ENCODE assay signal across 8 mouse cellular contexts in genomic region chr13:4662336-4663101, GRCm38 (mm10). TPM values are rescaled to one million over a fixed set of nuclear protein-coding genes. Genes with fewer than 3 reads are reported as not detected.
DNase-seq lines count a peak whose midpoint lies in the region; ATAC-seq lines count a peak whose summit lies in the region.

No protein-coding gene starts in this region.

- no peak overlapping the region for H3K4me2 ChIP-seq in limb, embryonic 11.5 days (ENCODE audit: low read depth, severe bottlenecking)
- H3K4me2 ChIP-seq in embryonic facial prominence, embryonic 14.5 days (ENCODE audit: low read depth, low read length) = no peak overlapping the region
- H3K4me2 ChIP-seq in hindbrain, embryonic 14.5 days (replicated peaks) = peak overlapping the region; percentile 9
- H3K4me2 ChIP-seq in limb, embryonic 12.5 days = peak overlapping the region; percentile 7
- no peak overlapping the region for H3K4me2 ChIP-seq in neural tube, embryonic 12.5 days (replicated peaks)

- H3K36me3 ChIP-seq in limb, embryonic 11.5 days (ENCODE audit: control insufficient read depth, insufficient read depth, low read length) = no peaks in the 10 kb centered on the region
- H3K36me3 ChIP-seq in limb, embryonic 10.5 days = no peaks in the 10 kb centered on the region
- H3K36me3 ChIP-seq in embryonic facial prominence, embryonic 14.5 days (ENCODE audit: control insufficient read depth, insufficient read depth, low read length) = no peaks in the 10 kb centered on the region
- H3K36me3 ChIP-seq in hindbrain, embryonic 14.5 days (replicated peaks; ENCODE audit: control insufficient read depth, insufficient read depth) = no peaks in the 10 kb centered on the region
- no peaks in the 10 kb centered on the region for H3K36me3 ChIP-seq in limb, embryonic 12.5 days
- no peaks in the 10 kb centered on the region for H3K36me3 ChIP-seq in neural tube, embryonic 12.5 days

- no peak overlapping the region for H3K4me3 ChIP-seq in limb, embryonic 11.5 days (ENCODE audit: low read depth, low read length)
- no peak overlapping the region for H3K4me3 ChIP-seq in limb, embryonic 10.5 days
- H3K4me3 ChIP-seq in embryonic facial prominence, embryonic 14.5 days (ENCODE audit: low read depth, low read length) = no peak overlapping the region
- H3K4me3 ChIP-seq in hindbrain, embryonic 14.5 days (replicated peaks; ENCODE audit: low read length) = no peak overlapping the region
- no peak overlapping the region for H3K4me3 ChIP-seq in limb, embryonic 12.5 days (replicated peaks)
- H3K4me3 ChIP-seq in neural tube, embryonic 12.5 days = no peak overlapping the region

- H3K9ac ChIP-seq in limb, embryonic 11.5 days (ENCODE audit: low read length) = no peak overlapping the region
- H3K9ac ChIP-seq in embryonic facial prominence, embryonic 14.5 days (ENCODE audit: low read depth, low read length) = no peak overlapping the region
- H3K9ac ChIP-seq in hindbrain, embryonic 14.5 days = no peak overlapping the region
- H3K9ac ChIP-seq in limb, embryonic 12.5 days (replicated peaks) = no peak overlapping the region
- H3K9ac ChIP-seq in neural tube, embryonic 12.5 days = no peak overlapping the region

- no peak for DNase-seq in limb, embryonic 11.5 days (ENCODE audit: low spot score)
- no peak for DNase-seq in limb, embryonic 10.5 days (ENCODE audit: low spot score)
- peak; percentile 88 for DNase-seq in adipocyte (ENCODE audit: low spot score)
- DNase-seq in embryonic facial prominence, embryonic 14.5 days (ENCODE audit: low spot score) = peak; percentile 76
- peak; percentile 87 for DNase-seq in hindbrain, embryonic 14.5 days (ENCODE audit: low spot score)
- no peak for DNase-seq in thymus, adult 18-20 months

- no peak overlapping the region for H3K27ac ChIP-seq in limb, embryonic 11.5 days (replicated peaks; ENCODE audit: low read depth, low read length)
- H3K27ac ChIP-seq in limb, embryonic 10.5 days = no peak overlapping the region
- H3K27ac ChIP-seq in embryonic facial prominence, embryonic 14.5 days (replicated peaks; ENCODE audit: low read depth, low read length) = no peak overlapping the region
- no peak overlapping the region for H3K27ac ChIP-seq in hindbrain, embryonic 14.5 days
- no peak overlapping the region for H3K27ac ChIP-seq in limb, embryonic 12.5 days
- H3K27ac ChIP-seq in neural tube, embryonic 12.5 days = no peak overlapping the region

- H3K9me3 ChIP-seq in limb, embryonic 11.5 days (ENCODE audit: control insufficient read depth, low read length) = no peaks in the 10 kb centered on the region
- no peaks in the 10 kb centered on the region for H3K9me3 ChIP-seq in limb, embryonic 10.5 days (replicated peaks)
- H3K9me3 ChIP-seq in embryonic facial prominence, embryonic 14.5 days (ENCODE audit: control insufficient read depth, low read length) = no peaks in the 10 kb centered on the region
- H3K9me3 ChIP-seq in hindbrain, embryonic 14.5 days (ENCODE audit: control insufficient read depth, low read length) = no peaks in the 10 kb centered on the region
- H3K9me3 ChIP-seq in limb, embryonic 12.5 days = no peaks in the 10 kb centered on the region
- H3K9me3 ChIP-seq in neural tube, embryonic 12.5 days = no peaks in the 10 kb centered on the region

- H3K4me1 ChIP-seq in limb, embryonic 11.5 days (ENCODE audit: control insufficient read depth, insufficient read depth, low read length) = no peaks in the 10 kb centered on the region
- no peaks in the 10 kb centered on the region for H3K4me1 ChIP-seq in limb, embryonic 10.5 days
- H3K4me1 ChIP-seq in embryonic facial prominence, embryonic 14.5 days (ENCODE audit: control insufficient read depth, insufficient read depth, low read length) = peaks cover 3% of the 10 kb centered on the region; the same call in 1 of the 2 replicates
- H3K4me1 ChIP-seq in hindbrain, embryonic 14.5 days (replicated peaks; ENCODE audit: control insufficient read depth, insufficient read depth, low read length) = 0 out of 2 replicates have a peak, but pooled peaks cover 6% of the 10 kb centered on the region
- H3K4me1 ChIP-seq in limb, embryonic 12.5 days (replicated peaks) = no peaks in the 10 kb centered on the region
- no peaks in the 10 kb centered on the region for H3K4me1 ChIP-seq in neural tube, embryonic 12.5 days

- peak; percentile 67; the same call in 1 of the 2 replicates for ATAC-seq in limb, embryonic 11.5 days (ENCODE audit: insufficient number of reproducible peaks, low FRiP score, low TSS enrichment, low read depth)
- ATAC-seq in embryonic facial prominence, embryonic 14.5 days (ENCODE audit: low read depth) = peak; percentile 71; the same call in 1 of the 2 replicates
- ATAC-seq in hindbrain, embryonic 14.5 days (ENCODE audit: low FRiP score) = peak; percentile 86
- peak; percentile 79; the same call in 1 of the 2 replicates for ATAC-seq in limb, embryonic 12.5 days (ENCODE audit: insufficient number of reproducible peaks, insufficient read depth, low FRiP score, low TSS enrichment, low read depth)
- peak; percentile 72; the same call in 1 of the 2 replicates for ATAC-seq in neural tube, embryonic 12.5 days (ENCODE audit: low FRiP score, low read depth)

- WGBS in limb, embryonic 11.5 days = 56% methylated on average over 13 of the region's 13 CpGs
- WGBS in limb, embryonic 10.5 days = 64% methylated on average over 13 of the region's 13 CpGs
- 42% methylated on average over 13 of the region's 13 CpGs for WGBS in embryonic facial prominence, embryonic 14.5 days
- WGBS in hindbrain, embryonic 14.5 days = 53% methylated on average over 13 of the region's 13 CpGs
- WGBS in limb, embryonic 12.5 days = 39% methylated on average over 13 of the region's 13 CpGs
- 55% methylated on average over 13 of the region's 13 CpGs for WGBS in neural tube, embryonic 12.5 days

- no peaks in the 10 kb centered on the region for H3K27me3 ChIP-seq in limb, embryonic 11.5 days (ENCODE audit: control insufficient read depth, insufficient read depth, low read length)
- H3K27me3 ChIP-seq in limb, embryonic 10.5 days (ENCODE audit: low read depth, poor library complexity, severe bottlenecking) = no peaks in the 10 kb centered on the region
- no peaks in the 10 kb centered on the region for H3K27me3 ChIP-seq in embryonic facial prominence, embryonic 14.5 days (replicated peaks; ENCODE audit: control insufficient read depth, insufficient read depth, low read length)
- no peaks in the 10 kb centered on the region for H3K27me3 ChIP-seq in hindbrain, embryonic 14.5 days (ENCODE audit: control insufficient read depth, insufficient read depth, low read length)
- H3K27me3 ChIP-seq in limb, embryonic 12.5 days = no peaks in the 10 kb centered on the region
- no peaks in the 10 kb centered on the region for H3K27me3 ChIP-seq in neural tube, embryonic 12.5 days (replicated peaks)

RNA-seq across cellular contexts. Expression of gene Akr1e1, which starts 53.5 kb away (rescaled TPM):
- 33.3 and 34.2 TPM in 2 replicates for polyA plus RNA-seq in limb, embryonic 11.5 days (2014; fragmentation: Nextera tagmentation; extraction: Ambion mirVana)
- 42.2 and 47.5 TPM in 2 replicates for polyA plus RNA-seq in limb, embryonic 10.5 days (2016; fragmentation: Nextera tagmentation; extraction: Ambion mirVana)
- 38.5 and 41.6 TPM in 2 replicates for polyA plus RNA-seq in embryonic facial prominence, embryonic 14.5 days (2014; fragmentation: Nextera tagmentation; extraction: Ambion mirVana)
- 37.8 and 38.2 TPM in 2 replicates for polyA plus RNA-seq in hindbrain, embryonic 14.5 days (2014; fragmentation: Nextera tagmentation; extraction: Ambion mirVana)
- polyA plus RNA-seq in limb, embryonic 12.5 days (2016; fragmentation: Nextera tagmentation; extraction: Ambion mirVana) = 34.3 and 37.6 TPM in 2 replicates
- polyA plus RNA-seq in neural tube, embryonic 12.5 days (2016; fragmentation: Nextera tagmentation; extraction: Ambion mirVana) = 45.7 and 53.1 TPM in 2 replicates

Comparison
In these comparisons a context has a peak if more than half of its experiments do, and no peak if none do; other contexts are left out.
1. H3K4me2 ChIP-seq: peak in hindbrain, embryonic 14.5 days (single experiment) and limb, embryonic 12.5 days (single experiment); none in limb, embryonic 11.5 days (single experiment), embryonic facial prominence, embryonic 14.5 days (single experiment) and neural tube, embryonic 12.5 days (single experiment).
2. DNase-seq: peak in adipocyte (single experiment), embryonic facial prominence, embryonic 14.5 days (single experiment) and hindbrain, embryonic 14.5 days (single experiment); none in limb, embryonic 11.5 days (single experiment), limb, embryonic 10.5 days (single experiment) and thymus, adult 18-20 months (0 of 2).
3. Peak in every context shown above with its lines, with median percentiles within 50 percentile points of each other: ATAC-seq.